Mouse (Mus musculus) CH12.LX (cell line): ENCODE measurements at regions not wholly inside any gene's neighbourhood (a gene's known extent, or its start where the extent isn't known, plus 50 kb on each side); places are given as distances from the start of the nearest gene placed in this dataset.
A peak's percentile ranks its signal among the peaks of the same experiment; 100 is the strongest.

Source experiments
- MAFK ChIP-seq: IDR thresholded peaks from 2 replicates; pipeline ENCODE4 v1.6.1; 2011; ENCODE audit warnings: low read length, improper control_type of control experiment; ENCODE audit not compliant: insufficient replicate concordance
- MYC ChIP-seq: IDR thresholded peaks from 2 replicates; pipeline ENCODE4 v1.6.1; 2011; ENCODE audit warnings: low read depth, mild to moderate bottlenecking, improper control_type of control experiment, low read length
- POLR2A ChIP-seq: IDR thresholded peaks from 2 replicates; pipeline ENCODE4 v1.6.1; 2011; ENCODE audit warnings: low read depth, mild to moderate bottlenecking, improper control_type of control experiment, low read length
- USF1 ChIP-seq: IDR thresholded peaks from 2 replicates; pipeline ENCODE4 v1.6.1; 2014; ENCODE audit warnings: low read depth, mild to moderate bottlenecking, inconsistent platforms, low read length, improper control_type of control experiment
- ZMIZ1 ChIP-seq: IDR thresholded peaks from 2 replicates; pipeline ENCODE4 v1.6.1; 2012; ENCODE audit warnings: low read depth, mild to moderate bottlenecking, inconsistent platforms, low read length, improper control_type of control experiment

DNA sequence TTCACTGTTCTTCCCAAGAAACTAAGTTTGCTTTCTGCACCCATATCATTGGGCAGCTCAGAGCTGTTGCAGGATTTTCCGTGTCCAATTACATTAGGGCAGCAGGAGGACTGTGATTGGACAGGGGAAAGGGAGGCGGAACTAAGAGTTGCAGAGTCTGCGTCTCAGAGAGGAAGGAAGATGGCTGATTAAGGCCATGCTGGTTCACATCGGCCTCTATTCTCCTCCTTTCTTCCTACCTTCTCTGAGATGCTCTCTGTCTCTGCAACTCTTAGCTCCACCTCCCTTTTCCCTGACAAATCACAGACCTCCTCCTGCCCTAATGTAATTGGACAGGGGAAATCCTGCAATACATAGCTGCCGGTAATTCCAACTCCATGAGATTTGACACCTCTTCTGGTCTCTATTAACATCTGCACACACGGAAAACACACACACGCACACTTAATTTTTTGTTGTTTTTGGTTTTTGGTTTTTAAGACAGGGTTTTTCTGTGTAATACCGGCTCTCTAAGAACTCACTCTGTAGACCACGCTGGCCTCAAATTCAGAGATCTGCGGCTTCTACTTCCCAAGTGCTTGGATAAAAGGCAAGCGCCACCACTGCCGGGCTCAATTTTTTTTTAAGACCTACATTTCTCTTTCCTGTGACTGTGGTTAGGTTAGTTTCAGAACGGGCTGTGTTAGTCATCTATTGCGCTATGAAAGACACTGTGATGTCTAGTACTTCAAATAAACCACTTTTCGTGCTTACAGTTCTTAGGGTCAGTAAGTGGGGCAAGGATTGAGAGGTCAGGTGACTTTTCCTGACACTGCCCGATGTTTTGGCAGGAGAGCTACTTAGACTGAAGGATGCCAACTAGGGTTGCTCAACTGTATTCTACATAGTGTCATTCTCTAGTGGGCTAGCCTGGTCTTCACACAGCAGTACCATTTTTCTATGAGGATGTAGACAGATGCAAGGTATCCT is 628.6 kb upstream of the Gm10131 start:
- TF ChIP-seq POLR2A (peak; percentile 73), MYC (no peak), USF1 (no peak), ZMIZ1 (no peak), MAFK (no peak)
